Mouse (Mus musculus) layer of hippocampus, adult 11-12 months (tissue): ENCODE measurements around the gene Wfikkn2.

ENCODE experiments used
- DNase-seq: peaks from one replicate; pipeline ENCODE4 v3.0.0; 2022; ENCODE audit warnings: low spot score

The Wfikkn2 gene

GRCm38 (mm10) chr11:94190665-94191064 is 55.1 kb downstream of the Wfikkn2 start:
- no peak for DNase-seq

GRCm38 (mm10) chr11:94189579-94189978 is 56.2 kb downstream of the Wfikkn2 start:
- no peak for DNase-seq
